ENCODE assay signal across 7 mouse cellular contexts in genomic region chr7:82056551-82057230, GRCm38 (mm10).
DNase-seq lines count a peak whose midpoint lies in the region; ATAC-seq lines count a peak whose summit lies in the region.

No protein-coding gene starts in this region.

- DNase-seq in adrenal gland, adult 18-20 months (ENCODE audit: low spot score in 2 of 2), result peak; percentile 26 to 42
- DNase-seq in embryonic facial prominence, embryonic 10.5 days (ENCODE audit: low spot score), result peak; percentile 57
- no peak for DNase-seq in thymus, postnatal 0 days (ENCODE audit: low spot score)
- DNase-seq in layer of hippocampus, postnatal 25 days (ENCODE audit: extremely low spot score in 1 of 2, low spot score in 1 of 2), result no peak

- peaks cover 20% of the 10 kb centered on the region for H3K4me1 ChIP-seq in embryonic facial prominence, embryonic 10.5 days
- 0 out of 2 replicates have a peak, but pooled peaks cover 4% of the 10 kb centered on the region for H3K4me1 ChIP-seq in heart, embryonic 15.5 days (replicated peaks)
- peaks cover 11% of the 10 kb centered on the region; the same call in 1 of the 2 replicates for H3K4me1 ChIP-seq in limb, embryonic 12.5 days (replicated peaks)
- peaks cover 13% of the 10 kb centered on the region for H3K4me1 ChIP-seq in neural tube, embryonic 13.5 days (replicated peaks)

- H3K9me3 ChIP-seq in embryonic facial prominence, embryonic 10.5 days, result no peaks in the 10 kb centered on the region
- no peaks in the 10 kb centered on the region for H3K9me3 ChIP-seq in heart, embryonic 15.5 days (replicated peaks)
- H3K9me3 ChIP-seq in limb, embryonic 12.5 days, result no peaks in the 10 kb centered on the region
- no peaks in the 10 kb centered on the region for H3K9me3 ChIP-seq in neural tube, embryonic 13.5 days

- no peaks in the 10 kb centered on the region for H3K36me3 ChIP-seq in embryonic facial prominence, embryonic 10.5 days (replicated peaks)
- no peaks in the 10 kb centered on the region for H3K36me3 ChIP-seq in heart, embryonic 15.5 days
- H3K36me3 ChIP-seq in limb, embryonic 12.5 days, result no peaks in the 10 kb centered on the region
- H3K36me3 ChIP-seq in neural tube, embryonic 13.5 days, result no peaks in the 10 kb centered on the region

- H3K9ac ChIP-seq in heart, embryonic 15.5 days, result no peak overlapping the region
- H3K9ac ChIP-seq in limb, embryonic 12.5 days (replicated peaks), result 0 out of 2 replicates have a peak overlapping the region, but pooled peaks have one; percentile 1
- H3K9ac ChIP-seq in neural tube, embryonic 13.5 days, result 0 out of 2 replicates have a peak overlapping the region, but pooled peaks have one; percentile 18

- peak overlapping the region; percentile 37 for H3K27ac ChIP-seq in embryonic facial prominence, embryonic 10.5 days (replicated peaks)
- H3K27ac ChIP-seq in heart, embryonic 15.5 days, result no peak overlapping the region
- no peak overlapping the region for H3K27ac ChIP-seq in limb, embryonic 12.5 days
- H3K27ac ChIP-seq in neural tube, embryonic 13.5 days (replicated peaks), result no peak overlapping the region

- peak overlapping the region; percentile 50 for H3K4me2 ChIP-seq in heart, embryonic 15.5 days
- H3K4me2 ChIP-seq in limb, embryonic 12.5 days, result peak overlapping the region; percentile 49
- peak overlapping the region; percentile 51 for H3K4me2 ChIP-seq in neural tube, embryonic 13.5 days

- WGBS in embryonic facial prominence, embryonic 10.5 days, result 2% methylated on average over 21 of the region's 21 CpGs
- 10% methylated on average over 21 of the region's 21 CpGs for WGBS in heart, embryonic 15.5 days
- WGBS in limb, embryonic 12.5 days, result 2% methylated on average over 21 of the region's 21 CpGs
- 3% methylated on average over 21 of the region's 21 CpGs for WGBS in neural tube, embryonic 13.5 days

- H3K27me3 ChIP-seq in embryonic facial prominence, embryonic 10.5 days (replicated peaks; ENCODE audit: low read depth, poor library complexity, severe bottlenecking), result peaks cover 28% of the 10 kb centered on the region
- no peaks in the 10 kb centered on the region for H3K27me3 ChIP-seq in heart, embryonic 15.5 days
- H3K27me3 ChIP-seq in limb, embryonic 12.5 days, result 0 out of 2 replicates have a peak, but pooled peaks cover 2% of the 10 kb centered on the region
- no peaks in the 10 kb centered on the region for H3K27me3 ChIP-seq in neural tube, embryonic 13.5 days

- peak overlapping the region; percentile 45 for H3K4me3 ChIP-seq in embryonic facial prominence, embryonic 10.5 days
- peak overlapping the region; percentile 14 for H3K4me3 ChIP-seq in heart, embryonic 15.5 days
- H3K4me3 ChIP-seq in limb, embryonic 12.5 days (replicated peaks), result 0 out of 2 replicates have a peak overlapping the region, but pooled peaks have one; percentile 8
- H3K4me3 ChIP-seq in neural tube, embryonic 13.5 days, result peak overlapping the region; percentile 8; the same call in 1 of the 2 replicates

- ATAC-seq in heart, embryonic 15.5 days (replicated peaks; ENCODE audit: insufficient number of reproducible peaks, insufficient read depth, low FRiP score, low read depth), result 0 out of 2 replicates have a peak, but pooled peaks have one; percentile 66
- ATAC-seq in limb, embryonic 12.5 days (ENCODE audit: insufficient number of reproducible peaks, insufficient read depth, low FRiP score, low TSS enrichment, low read depth), result no peak
- peak; percentile 74; the same call in 1 of the 2 replicates for ATAC-seq in neural tube, embryonic 13.5 days (ENCODE audit: low read depth)

Comparison
In these comparisons a context has a peak if more than half of its experiments do, and no peak if none do; other contexts are left out.
1. DNase-seq: peak in adrenal gland, adult 18-20 months (2 of 2) and embryonic facial prominence, embryonic 10.5 days (single experiment); none in thymus, postnatal 0 days (single experiment) and layer of hippocampus, postnatal 25 days (0 of 2).
2. Peak in every context shown above with its lines, with median percentiles within 50 percentile points of each other: H3K4me3 ChIP-seq and H3K4me2 ChIP-seq.